Mouse (Mus musculus) cerebellum, adult (tissue): Measurements from ENCODE around the gene Ahnak.
"Not testable (repeated sequence)": the region's sequence is repeated elsewhere in the genome, so short reads cannot be mapped to it uniquely, and the experiment has no call there.

Experiments
- ATAC-seq: cut with Nextera tagmentation; 2 replicates; pipeline ENCODE4 v1.9.2; 2017; ENCODE audit warnings: mild to moderate bottlenecking, moderate library complexity, mixed read lengths; ENCODE audit not compliant: insufficient number of reproducible peaks, low FRiP score, low TSS enrichment

Ahnak gene

GRCm38 (mm10) chr19:8967893-8968292, 21.2 kb upstream of the Ahnak start:
- no peak for ATAC-seq

DNA sequence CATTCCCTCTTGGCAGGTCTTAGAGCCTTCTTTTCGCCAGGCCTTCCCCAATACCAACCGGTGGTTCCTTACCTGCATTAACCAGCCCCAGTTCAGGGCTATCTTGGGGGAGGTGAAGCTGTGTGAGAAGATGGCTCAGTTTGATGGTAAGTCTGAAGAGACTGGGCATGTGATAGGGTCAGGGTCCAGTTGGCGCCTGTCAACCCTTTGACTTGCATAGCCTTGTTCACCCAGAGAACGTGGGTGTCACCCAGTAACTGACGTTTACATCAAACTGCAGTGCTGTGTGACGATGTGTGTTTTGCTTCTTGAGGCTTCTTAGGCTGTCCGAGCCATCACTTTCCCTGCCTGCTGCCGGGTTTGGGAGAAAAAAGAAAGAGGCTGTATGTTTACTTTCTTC, 16.6 kb upstream of the Ahnak start:
- ATAC-seq = not testable (repeated sequence)

DNA sequence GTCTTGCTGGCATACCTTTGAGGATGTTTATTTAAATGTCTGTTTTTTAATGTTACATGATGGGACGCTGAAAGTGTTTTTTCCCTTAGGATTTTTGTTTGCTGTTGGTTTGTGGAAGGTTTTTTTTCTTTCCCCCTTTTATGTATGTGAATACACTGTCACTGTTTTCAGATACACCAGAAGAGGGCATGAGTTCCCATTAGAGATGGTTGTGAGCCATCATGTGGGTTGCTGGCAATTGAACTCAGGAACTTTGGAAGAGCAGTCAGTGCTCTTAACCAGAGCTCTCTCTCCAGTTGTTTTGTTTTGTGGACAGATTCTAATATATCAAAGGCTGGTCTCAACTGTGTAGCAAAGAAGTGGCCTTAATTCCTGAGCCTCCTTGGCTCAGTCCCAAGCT, 14.4 kb upstream of the Ahnak start:
- no peak for ATAC-seq

DNA sequence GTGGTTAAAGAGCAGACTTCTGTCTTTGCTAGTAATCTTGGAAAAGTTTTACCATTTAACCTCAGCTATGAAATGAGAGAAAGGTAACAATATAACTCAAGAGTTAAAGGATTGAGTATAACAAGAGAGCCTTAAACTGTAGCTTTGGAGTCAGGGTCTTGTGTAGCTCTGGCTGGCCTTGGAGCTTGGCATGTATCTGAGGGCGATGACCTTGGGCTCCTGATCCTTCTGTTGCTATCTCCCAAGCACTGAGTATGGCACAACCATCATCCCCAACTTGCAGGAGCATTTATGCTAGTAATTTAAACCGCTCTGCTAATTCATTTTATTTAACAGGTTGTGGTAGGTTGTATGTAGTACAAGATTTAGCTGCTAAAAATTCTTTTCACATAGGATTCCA, 13.6 kb upstream of the Ahnak start:
- no peak for ATAC-seq

- no peak for ATAC-seq
Measured at GRCm38 (mm10) chr19:8976535-8976934, 12.5 kb upstream of the Ahnak start.

DNA sequence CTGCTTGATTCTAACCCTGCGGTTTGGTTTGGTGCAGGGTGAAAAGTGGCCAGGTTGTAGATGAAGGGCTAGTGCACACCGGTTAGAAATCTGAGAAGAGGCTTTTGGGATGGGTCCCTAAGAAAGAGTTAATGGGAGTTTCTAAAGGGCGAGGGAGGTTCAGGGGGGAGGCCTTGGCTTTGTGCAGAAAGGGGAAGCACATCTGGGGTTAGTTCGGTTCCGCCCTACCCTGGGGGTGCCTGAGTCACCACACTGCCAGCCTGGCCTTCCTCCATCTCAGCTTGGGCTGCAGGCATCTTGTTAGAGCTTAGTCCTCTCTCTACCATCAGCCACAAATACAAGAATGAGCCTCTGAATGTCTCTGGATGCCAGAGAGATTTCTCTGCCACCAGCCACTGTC, 8.3 kb upstream of the Ahnak start:
- no peak for ATAC-seq

GRCm38 (mm10) chr19:8981450-8982168, 7.5 kb upstream of the Ahnak start:
- ATAC-seq = no peak

DNA sequence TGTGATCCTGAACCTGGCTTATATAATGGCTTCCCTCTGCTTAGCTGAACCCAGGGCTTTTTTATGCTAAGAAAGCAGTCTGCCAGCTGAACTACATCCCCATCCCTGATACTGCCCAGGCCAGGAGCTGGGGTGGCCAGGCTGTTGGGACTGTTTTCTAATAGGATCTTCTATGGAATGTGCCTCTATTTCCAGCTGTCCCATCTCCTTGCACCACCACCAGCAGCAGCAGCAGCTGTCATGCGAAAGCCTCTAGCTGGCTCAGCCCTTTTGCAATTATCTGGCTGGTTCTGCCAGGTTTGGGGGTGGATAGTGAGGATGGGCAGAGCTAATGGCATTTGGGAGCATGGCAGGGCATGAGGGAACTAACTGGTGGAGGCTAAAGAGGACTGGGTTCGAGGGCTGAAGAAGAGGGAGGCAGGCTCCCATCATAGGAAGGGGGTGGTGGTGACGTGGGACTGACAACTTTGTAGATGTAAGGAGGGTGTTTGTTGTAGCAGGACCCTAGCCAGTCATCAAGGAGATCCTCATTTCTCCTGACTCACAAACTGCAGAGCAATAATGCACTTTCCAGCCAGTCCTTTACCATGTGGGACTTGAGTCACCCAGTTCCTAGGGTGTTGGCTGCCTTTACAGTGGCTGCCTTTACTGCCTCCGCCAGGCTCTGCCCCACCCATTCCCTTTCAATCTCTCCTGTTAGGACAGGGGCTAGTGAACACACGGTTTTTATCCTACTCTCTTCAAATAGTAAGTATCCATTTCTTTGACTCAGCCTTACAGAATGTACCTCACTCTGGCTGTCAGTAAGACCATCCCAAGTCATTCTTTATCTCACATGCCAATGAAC, 6.6 kb upstream of the Ahnak start:
- ATAC-seq = no peak

GRCm38 (mm10) chr19:8983150-8983650, 5.9 kb upstream of the Ahnak start:
- no peak for ATAC-seq

DNA sequence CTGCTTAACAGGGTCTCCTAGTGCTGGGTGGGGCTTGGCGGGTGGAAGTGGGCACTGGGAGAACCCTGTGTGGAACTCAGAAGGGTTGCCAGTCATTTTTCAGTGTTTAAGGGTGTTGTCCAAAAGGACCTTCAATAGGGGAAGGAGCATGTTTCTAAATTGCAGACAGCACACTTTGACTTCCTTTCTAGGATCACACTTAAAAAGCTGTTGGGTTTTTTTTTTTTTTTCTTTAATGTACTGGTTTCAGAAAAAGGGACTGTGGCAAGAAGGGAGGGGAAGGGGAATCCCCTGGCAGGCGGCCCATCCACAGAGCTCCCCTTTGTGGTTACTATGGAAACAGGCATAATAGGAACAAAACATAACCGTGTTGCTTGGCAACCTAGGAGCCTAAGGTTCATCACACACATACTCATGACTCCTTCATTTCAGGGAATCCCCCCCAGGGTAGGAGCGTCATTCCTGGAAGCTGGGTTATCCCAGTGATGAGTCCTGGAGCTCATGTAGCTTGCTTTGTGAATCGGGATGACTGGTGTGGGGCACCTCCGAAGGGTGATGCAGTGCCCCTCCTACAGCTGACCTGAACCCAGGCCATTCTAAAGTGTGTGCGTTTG, 4.7 kb upstream of the Ahnak start:
- ATAC-seq = no peak

GRCm38 (mm10) chr19:8985891-8986290, 3.2 kb upstream of the Ahnak start:
- ATAC-seq = no peak

DNA sequence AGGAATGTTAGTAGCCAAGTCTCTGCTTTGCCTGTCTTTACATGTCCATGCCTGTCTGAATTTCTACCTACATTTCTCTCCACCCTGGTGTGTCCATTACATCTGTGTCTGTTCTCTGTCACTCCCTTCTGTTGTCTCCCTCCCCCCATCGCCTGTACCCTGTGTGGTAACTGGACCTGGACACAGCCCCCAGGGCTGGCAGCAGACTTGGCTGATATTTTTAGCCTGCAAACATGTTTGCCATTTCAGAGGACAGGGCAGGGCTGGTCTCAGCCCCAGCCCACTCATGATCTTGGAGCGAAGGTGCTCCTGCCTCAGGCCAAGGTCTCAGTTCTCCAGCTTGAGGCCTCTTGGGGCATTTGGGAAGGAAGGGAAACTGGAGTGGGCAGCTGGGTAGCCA, 1.3 kb upstream of the Ahnak start:
- no peak for ATAC-seq

- ATAC-seq = no peak
Measured at GRCm38 (mm10) chr19:8988346-8989065, 578 bp upstream of the Ahnak start.

GRCm38 (mm10) chr19:8989567-8990431, 715 bp downstream of the Ahnak start:
- no peak for ATAC-seq

GRCm38 (mm10) chr19:8990432-8991102, 1.5 kb downstream of the Ahnak start:
- ATAC-seq = no peak

GRCm38 (mm10) chr19:8991245-8991870, 2.3 kb downstream of the Ahnak start:
- no peak for ATAC-seq

- no peak for ATAC-seq
Measured at GRCm38 (mm10) chr19:8991871-8992735, 3.0 kb downstream of the Ahnak start.
